Mouse (Mus musculus) small intestine, adult 2 months (tissue): Measurements from ENCODE around the gene Abcg5.

Source experiments
- CTCF ChIP-seq: fragments of 200-500 bp; IDR thresholded peaks from 2 replicates; pipeline ENCODE4 v1.5.1; 2012; ENCODE audit warnings: low read depth, mild to moderate bottlenecking, control low read depth, inconsistent platforms, low read length, moderate library complexity, mixed read lengths; ENCODE audit not compliant: insufficient replicate concordance, insufficient read length; ENCODE audit errors: extremely low read depth
- POLR2A ChIP-seq: fragments of 200-500 bp; IDR thresholded peaks from 2 replicates; pipeline ENCODE4 v1.6.1; 2012; ENCODE audit warnings: low read depth, mild to moderate bottlenecking, control low read depth, inconsistent platforms, low read length, moderate library complexity

DNA sequence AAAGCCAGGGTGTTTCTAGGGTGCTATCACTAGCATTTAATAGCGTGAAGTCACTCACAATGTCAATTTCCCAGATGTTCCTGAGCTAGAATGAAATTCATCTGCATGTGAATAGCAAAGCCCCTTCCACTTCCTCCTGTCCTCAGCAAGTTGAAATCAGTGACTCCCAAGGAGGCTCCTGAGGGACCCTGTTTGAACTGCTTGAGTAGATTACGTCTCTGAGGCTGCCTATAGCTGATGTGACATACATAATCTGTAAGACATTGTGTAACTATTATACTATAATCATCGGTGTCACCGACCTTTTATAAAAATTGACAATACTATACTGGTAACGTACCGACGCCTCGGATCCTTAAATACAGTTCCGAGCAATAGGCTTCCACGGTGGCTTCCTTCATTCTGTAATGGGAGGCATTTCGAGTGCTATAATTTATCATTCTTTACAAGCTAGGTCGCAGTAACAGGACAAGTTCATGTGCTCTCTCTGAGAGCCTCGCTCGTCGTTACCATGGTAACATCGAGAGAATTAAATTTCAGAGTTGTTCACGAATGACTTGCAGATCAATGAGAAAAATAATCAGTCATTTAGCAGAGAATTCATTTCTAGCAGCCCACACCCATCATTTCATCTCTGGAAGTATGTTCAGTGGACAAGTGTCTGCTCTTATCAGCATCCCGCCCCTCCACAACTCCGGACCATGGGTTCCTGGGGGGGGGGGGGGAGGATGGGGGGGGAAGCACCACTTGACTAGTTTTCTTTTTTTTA, 26.0 kb downstream of the Abcg5 start:
- no peak for TF ChIP-seq POLR2A
- TF ChIP-seq CTCF = no peak
